Mouse (Mus musculus): ENCODE data around the gene Adgrg1.

GRCm38 (mm10) chr8:94980176-94980575 lies 5.6 kb downstream of the Adgrg1 start:
- TF ChIP-seq CTCF (IDR thresholded peaks at IDR 0.05; ENCODE audit: low read depth, low read length), result no peak
- TF ChIP-seq POLR2A (IDR thresholded peaks at IDR 0.05; ENCODE audit: extremely low read depth, insufficient read depth, low read length), result no peak
